Mouse (Mus musculus) urinary bladder, adult 18-20 months (tissue): ENCODE measurements around the gene Guk1.
"Not testable (repeated sequence)": the region's sequence is repeated elsewhere in the genome, so short reads cannot be mapped to it uniquely, and the experiment has no call there.

Experiments
- DNase-seq, 2 experiments: peaks; one replicate each; pipeline ENCODE4 v3.0.0; 2022; ENCODE audit warnings: low spot score in 2 of 2, mixed read lengths in 2 of 2

Guk1 gene

DNA sequence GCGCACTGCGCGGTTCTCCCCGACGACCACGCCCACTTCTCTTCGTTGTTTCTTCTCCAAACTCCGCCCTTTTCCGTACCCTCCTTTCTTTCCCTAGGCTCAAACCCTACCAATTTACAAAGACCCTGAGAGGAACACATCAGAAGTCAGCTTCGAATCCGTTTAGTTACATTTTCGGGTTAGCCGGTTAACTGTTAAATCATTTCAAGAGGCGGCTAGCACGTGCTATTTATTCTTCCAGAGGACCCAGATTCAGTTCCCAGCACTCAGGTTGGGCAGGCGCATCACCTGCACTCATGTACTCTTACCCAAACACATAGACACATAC is at the start of gene Guk1:
Guk1 (minus strand) TSS at position 154 of the 328 bp plus-strand sequence.
- DNase-seq = no peak

DNA sequence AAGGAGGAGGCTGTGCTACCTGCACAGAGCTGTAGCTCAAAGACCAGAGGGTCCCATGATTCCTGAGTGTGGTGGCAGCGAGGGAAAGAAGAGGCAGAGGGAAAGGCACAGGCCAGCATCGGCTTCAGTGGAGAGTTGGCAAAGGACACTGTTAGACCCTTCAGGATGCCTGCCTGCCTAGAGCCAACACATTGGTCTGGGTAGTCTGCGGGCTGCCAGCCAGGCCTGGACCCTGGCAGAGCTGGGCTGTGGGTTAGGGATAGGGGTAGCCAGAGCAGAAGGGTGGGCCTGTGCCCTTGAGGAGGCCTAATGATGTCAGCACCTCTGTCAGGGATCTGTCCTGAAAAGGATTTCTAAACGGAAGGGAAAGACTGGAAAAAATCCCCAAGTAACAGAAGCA is 47.8 kb upstream of the Guk1 start:
- no peak for DNase-seq

DNA sequence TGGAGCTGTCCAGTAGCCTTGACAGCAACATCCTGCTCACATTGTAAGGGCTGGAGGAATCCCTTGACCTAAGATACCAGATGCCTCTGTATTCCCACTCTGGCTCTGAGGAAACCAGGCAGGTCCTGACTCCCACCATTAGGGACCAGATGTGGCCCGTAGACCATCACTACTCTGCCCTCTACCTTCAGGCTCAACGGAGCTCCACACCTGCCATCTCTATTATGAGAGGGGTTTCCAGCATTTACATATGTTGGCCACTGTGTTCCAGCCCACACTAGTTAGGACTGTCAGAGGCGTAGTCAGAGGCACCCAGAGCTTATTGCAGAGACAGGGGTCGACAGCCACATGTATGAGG is 47.4 kb upstream of the Guk1 start:
- DNase-seq = no peak

- DNase-seq = peak; percentile 61 to 63
These were observed 46.8 kb upstream of the Guk1 start for GRCm38 (mm10) chr11:59238525-59239427.

DNA sequence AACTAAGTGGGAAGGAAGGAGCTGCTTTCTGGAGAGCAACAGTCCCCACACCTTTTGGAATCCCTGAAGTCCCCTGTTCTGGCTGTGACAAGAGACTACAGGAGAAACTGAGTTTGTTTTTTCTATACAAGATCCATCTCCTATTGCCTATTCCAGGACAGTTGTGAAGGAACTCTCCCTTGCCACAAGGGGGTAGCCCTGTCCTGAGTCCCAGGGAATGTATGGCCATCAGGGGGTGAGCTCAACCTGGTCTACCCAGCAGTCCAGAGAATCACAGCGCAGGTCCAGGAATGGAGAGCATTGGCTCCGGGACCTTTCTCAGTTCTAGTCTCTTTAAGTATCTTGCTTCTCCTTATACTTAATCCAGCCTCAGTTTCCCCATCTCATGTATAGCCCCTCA is 40.8 kb upstream of the Guk1 start:
- DNase-seq = no peak

DNA sequence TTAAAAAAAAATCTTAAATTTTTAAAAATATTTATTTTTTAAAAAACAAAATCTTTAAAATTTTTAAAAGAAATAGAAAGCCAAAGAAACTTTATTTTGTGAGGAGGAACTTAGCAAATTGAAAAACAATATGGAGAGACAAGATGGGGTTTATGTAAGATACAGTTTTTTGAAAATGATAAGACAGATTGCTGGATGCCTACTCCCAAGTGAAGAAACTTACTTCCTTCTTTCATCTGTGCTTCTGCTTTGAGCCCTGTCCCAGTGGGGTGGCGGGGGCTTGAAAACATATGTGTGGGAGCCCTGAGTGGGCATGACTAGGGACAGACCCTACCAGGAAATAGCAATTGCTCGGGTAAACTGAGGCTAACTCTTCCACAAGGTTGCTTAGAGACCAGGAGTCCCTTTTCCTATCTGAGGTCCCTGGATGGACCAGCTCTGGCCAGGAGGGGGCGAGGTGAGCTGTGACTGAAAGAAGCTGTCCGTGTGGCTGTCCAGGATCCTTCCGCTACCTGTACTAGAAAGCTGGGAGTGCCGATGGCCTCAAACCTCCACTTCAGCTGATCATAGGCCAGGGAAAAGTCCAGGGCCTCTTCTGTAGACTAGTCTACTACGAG is 38.2 kb upstream of the Guk1 start:
- peak in 1 of 2 experiments; percentile 69 for DNase-seq

- peak; percentile 95 to 96 for DNase-seq
These were observed 36.3 kb upstream of the Guk1 start, which contains the start of gene Arf1 for GRCm38 (mm10) chr11:59228122-59228953. Arf1 (minus strand) TSS chr11:59228270.

GRCm38 (mm10) chr11:59227604-59228121 is 35.7 kb upstream of the Guk1 start:
- no peak for DNase-seq

DNA sequence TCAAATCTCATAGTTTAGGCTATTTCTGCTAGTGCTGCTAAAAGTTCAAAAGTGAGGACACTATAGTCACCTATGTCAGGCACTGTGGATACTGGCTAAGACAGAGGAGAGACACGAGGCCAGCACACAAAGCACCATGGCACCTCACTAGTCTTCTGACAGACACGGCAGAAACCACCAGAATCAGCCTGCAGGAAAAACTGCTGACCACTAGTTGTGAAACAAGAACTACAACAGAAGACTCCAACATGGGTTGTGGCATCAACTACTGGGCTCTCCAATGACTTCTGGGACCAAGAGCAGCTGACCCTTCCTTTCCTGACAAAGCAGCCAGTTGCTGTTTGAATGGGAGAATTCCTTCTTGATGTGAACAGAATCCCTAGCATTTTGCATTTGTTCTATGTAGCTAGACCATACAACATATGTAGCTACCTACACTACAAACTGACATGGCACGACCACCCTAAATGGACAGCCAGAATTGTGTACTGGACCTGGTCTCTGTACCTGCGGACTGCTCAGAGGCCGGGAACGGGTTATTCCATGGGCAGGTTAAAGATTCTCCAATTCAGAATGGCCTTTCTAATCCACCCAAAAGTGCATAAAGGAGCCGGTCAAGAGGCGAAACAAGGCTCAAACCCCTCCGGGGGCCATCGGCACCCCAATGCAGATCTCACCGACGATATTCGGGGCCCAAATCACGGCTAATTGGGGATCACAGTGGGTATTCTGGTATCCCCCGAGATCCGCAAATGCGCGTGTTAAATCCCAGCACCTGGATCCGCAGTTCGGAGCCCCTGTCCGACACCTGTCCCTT is 35.0 kb upstream of the Guk1 start:
- no peak for DNase-seq

DNA sequence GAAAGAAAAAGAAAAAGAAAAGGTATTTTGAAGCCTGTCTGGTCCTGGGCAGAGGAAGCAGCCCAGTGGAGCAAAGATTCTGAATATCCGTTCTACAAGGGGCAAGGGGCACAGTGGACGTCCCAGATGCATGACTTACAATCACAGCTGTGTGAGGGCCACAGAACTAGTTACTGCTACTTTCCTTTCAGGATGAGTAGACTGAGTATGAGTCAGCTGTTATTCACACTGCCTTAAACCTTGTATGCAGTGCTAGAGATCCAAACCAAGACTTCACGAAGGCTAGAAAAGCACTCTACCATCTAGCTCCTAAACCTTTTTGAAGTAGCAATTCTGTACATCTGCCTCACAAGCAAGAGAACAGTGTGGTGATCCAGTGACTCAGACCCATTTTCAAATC is 34.2 kb upstream of the Guk1 start:
- DNase-seq = no peak

DNA sequence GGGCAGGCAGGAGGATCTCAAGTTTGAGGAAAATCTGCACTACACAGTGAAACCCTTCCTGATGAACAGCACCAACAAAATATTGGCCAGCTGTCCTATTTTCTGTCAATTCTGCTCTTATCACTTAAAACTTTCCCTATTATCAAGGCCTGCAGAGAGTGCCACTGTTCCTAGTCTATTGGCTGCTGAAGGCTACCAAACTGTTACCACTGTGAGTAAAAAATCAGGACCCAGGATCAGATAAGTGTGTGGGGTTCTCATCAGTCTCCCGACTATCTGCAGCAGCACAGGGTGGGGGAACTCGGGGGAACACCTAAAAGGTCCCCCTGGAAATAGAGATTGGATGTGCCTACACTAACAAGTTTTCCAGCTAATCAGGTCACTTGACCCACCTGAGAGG is 33.2 kb upstream of the Guk1 start:
- DNase-seq = no peak

DNA sequence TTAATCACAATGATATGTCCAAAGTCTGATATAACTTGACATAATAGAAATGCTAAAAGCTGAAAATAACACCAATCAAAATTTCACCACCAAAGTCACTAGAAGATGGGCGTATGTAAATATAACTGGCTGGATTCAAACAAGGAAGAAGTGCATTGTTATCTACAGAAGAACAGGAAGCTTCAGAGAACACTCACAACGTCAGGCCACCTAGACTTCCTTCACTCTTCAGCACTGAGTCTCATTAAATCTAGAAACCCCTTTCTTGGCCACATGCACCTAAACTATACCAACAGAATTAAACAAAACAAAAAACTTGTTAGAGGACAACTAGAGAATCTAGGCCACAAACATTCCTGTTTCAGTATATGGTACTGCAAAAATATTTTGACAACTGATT is 32.5 kb upstream of the Guk1 start:
- no peak for DNase-seq

DNA sequence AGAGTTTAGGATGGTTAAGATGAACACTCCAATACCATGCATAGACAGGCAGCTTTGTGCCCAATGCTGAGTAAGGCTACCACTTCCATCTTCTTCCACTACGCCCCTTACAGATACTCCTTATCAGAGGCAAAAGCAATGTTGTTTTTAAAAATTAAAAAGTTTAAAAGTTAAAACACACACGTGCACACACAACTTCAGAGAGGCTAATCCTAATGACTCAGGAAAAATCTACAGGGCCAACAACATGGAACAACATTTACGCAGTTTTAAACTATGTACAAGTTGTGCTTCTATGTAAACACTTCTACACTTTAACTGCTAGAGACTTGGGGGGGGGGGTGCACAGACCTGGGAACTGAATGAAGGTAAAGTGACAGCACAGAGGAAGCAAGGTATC is 32.0 kb upstream of the Guk1 start:
- DNase-seq = no peak

- no peak for DNase-seq
These were observed 30.3 kb upstream of the Guk1 start for GRCm38 (mm10) chr11:59222306-59222705.

- DNase-seq = no peak
These were observed 29.6 kb upstream of the Guk1 start for GRCm38 (mm10) chr11:59221604-59222003.

- DNase-seq = no peak
These were observed 27.1 kb upstream of the Guk1 start for GRCm38 (mm10) chr11:59219064-59219463.

- peak in 1 of 2 experiments; percentile 68 for DNase-seq
These were observed 26.5 kb upstream of the Guk1 start for GRCm38 (mm10) chr11:59218389-59218998.

GRCm38 (mm10) chr11:59216955-59217354 is 24.9 kb upstream of the Guk1 start:
- no peak for DNase-seq

- no peak for DNase-seq
These were observed 21.0 kb upstream of the Guk1 start for GRCm38 (mm10) chr11:59212892-59213494.

- DNase-seq = not testable (repeated sequence)
These were observed 20.3 kb upstream of the Guk1 start for GRCm38 (mm10) chr11:59212320-59212719.
